Mouse (Mus musculus): ENCODE measurements around the gene Cdc25b. TPM values are rescaled to one million over a fixed set of nuclear protein-coding genes. Genes with fewer than 3 reads are reported as not detected.

Gene Cdc25b
- total and polyA plus RNA-seq, 3 experiments: 12.6 to 34.5 TPM; not detected in 1

GRCm38 (mm10) chr2:131178828-131179245 lies 7.9 kb upstream of the Cdc25b start:
- no peak for TF ChIP-seq TAL1 (IDR thresholded peaks at IDR 0.05; ENCODE audit: low read length)
- no peak for TF ChIP-seq POLR2AphosphoS5 (IDR thresholded peaks at IDR 0.05; ENCODE audit: borderline replicate concordance, low read depth, low read length)
- no peak for TF ChIP-seq E2F4 (IDR thresholded peaks at IDR 0.05; ENCODE audit: borderline replicate concordance, low read depth, low read length)
- no peak for TF ChIP-seq USF2 (IDR thresholded peaks at IDR 0.05; ENCODE audit: borderline replicate concordance in 1 of 2, insufficient read depth in 1 of 2, low read depth in 1 of 2, low read length in 2 of 2)
- Histone ChIP-seq H3K27ac (ENCODE audit: control insufficient read depth, low read depth, low read length) (no peak overlapping the region), H3K9ac (ENCODE audit: control insufficient read depth, low read depth, low read length, poor library complexity, severe bottlenecking) (peak overlapping the region; percentile 86), H3K9me3 (replicated peaks; ENCODE audit: insufficient read depth, low read length) (no peaks in the 10 kb centered on the region), H3K4me3 (ENCODE audit: control insufficient read depth in 1 of 2, insufficient read depth in 1 of 2, low read depth in 2 of 2, low read length in 2 of 2) (peak overlapping the region; percentile 88 to 91), H3K4me1 (ENCODE audit: control insufficient read depth in 1 of 2, insufficient read depth in 2 of 2, low read length in 2 of 2) (peaks cover 0 to 28% of the 10 kb centered on the region in 2 experiments; a peak in 2 of 4 replicates), H3K79me2 (ENCODE audit: control insufficient read depth, insufficient read depth, low read length, poor library complexity) (peaks cover 16% of the 10 kb centered on the region), H3K27me3 (ENCODE audit: control insufficient read depth in 1 of 2, insufficient read depth in 2 of 2, low read length in 2 of 2) (no peaks in the 10 kb centered on the region), H3K36me3 (ENCODE audit: control insufficient read depth in 1 of 2, insufficient read depth in 2 of 2, low read length in 2 of 2) (peaks cover 0 to 7% of the 10 kb centered on the region in 2 experiments; a peak in 2 of 4 replicates)
- DNase-seq (ENCODE audit: low read depth, low spot score): no peak

DNA sequence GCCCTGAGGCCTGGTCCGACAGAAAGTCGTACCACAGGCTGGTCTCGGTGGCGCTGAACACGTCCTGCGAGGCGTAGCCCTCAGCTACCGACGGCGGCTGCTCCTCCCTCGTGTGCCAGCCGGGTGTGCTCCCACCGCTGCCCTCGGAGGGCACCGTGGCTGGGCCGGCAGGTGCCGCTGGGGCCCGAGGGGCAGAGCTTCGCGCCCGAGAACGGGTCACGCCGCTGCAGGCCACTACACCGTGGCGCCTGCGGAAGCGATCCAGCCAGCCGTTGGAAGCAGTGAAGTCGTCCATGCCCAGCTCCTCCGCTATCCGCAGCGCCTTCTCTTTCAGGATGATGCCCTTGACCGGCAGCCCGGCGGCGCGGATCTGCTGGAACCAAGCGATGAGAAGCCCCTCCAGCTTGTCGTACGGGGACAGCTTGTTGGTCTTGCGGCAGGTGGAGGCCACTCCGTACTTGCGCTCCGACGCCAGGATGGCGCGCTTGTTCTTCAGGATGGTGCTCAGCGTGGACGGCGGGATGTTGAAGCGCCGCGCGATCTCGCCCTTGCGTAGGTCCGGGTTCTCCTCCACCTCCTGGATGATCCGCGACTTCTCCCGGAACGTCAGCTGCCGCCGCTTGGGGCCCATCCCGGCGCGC lies 7.4 kb upstream of the Cdc25b start:
- Histone ChIP-seq H3K36me3 (ENCODE audit: control insufficient read depth in 1 of 2, insufficient read depth in 2 of 2, low read length in 2 of 2) (peaks cover 0 to 7% of the 10 kb centered on the region in 2 experiments; a peak in 2 of 4 replicates), H3K9me3 (replicated peaks; ENCODE audit: insufficient read depth, low read length) (no peaks in the 10 kb centered on the region), H3K4me1 (ENCODE audit: control insufficient read depth in 1 of 2, insufficient read depth in 2 of 2, low read length in 2 of 2) (peaks cover 0 to 28% of the 10 kb centered on the region in 2 experiments; a peak in 2 of 4 replicates), H3K9ac (ENCODE audit: control insufficient read depth, low read depth, low read length, poor library complexity, severe bottlenecking) (peak overlapping the region; percentile 86), H3K27me3 (ENCODE audit: control insufficient read depth in 1 of 2, insufficient read depth in 2 of 2, low read length in 2 of 2) (no peaks in the 10 kb centered on the region), H3K79me2 (ENCODE audit: control insufficient read depth, insufficient read depth, low read length, poor library complexity) (peaks cover 16% of the 10 kb centered on the region), H3K27ac (ENCODE audit: control insufficient read depth, low read depth, low read length) (peak overlapping the region; percentile 38; the same call in 1 of the 2 replicates), H3K4me3 (ENCODE audit: control insufficient read depth in 1 of 2, insufficient read depth in 1 of 2, low read depth in 2 of 2, low read length in 2 of 2) (peak overlapping the region; percentile 88 to 91)
- DNase-seq (ENCODE audit: low read depth, low spot score): peak; percentile 84
- TF ChIP-seq CTCF (IDR thresholded peaks at IDR 0.05 in 2 of 3, conservative IDR thresholded peaks at IDR 0.05 in 1 of 3; ENCODE audit: control insufficient read depth in 1 of 3, insufficient read depth in 1 of 3, low read depth in 2 of 3, low read length in 3 of 3, poor library complexity in 1 of 3, severe bottlenecking in 1 of 3) (no peak), GABPA (IDR thresholded peaks at IDR 0.05; ENCODE audit: low read depth, low read length) (no peak), NELFE (IDR thresholded peaks at IDR 0.05; ENCODE audit: low read depth, low read length) (no peak), BHLHE40 (IDR thresholded peaks at IDR 0.05; ENCODE audit: borderline replicate concordance, low read depth, low read length) (no peak), E2F4 (IDR thresholded peaks at IDR 0.05; ENCODE audit: borderline replicate concordance, low read depth, low read length) (0 out of 2 replicates have a peak, but pooled peaks have one; percentile 12), POLR2A (IDR thresholded peaks at IDR 0.05; ENCODE audit: control insufficient read depth in 1 of 2, insufficient read depth in 1 of 2, low read depth in 1 of 2, low read length in 2 of 2, poor library complexity in 1 of 2) (peak in 1 of 2 experiments; percentile 46; a peak in 2 of 4 replicates), ZMIZ1 (IDR thresholded peaks at IDR 0.05; ENCODE audit: low read depth, low read length) (no peak), MAZ (IDR thresholded peaks at IDR 0.05; ENCODE audit: low read depth, low read length) (0 out of 2 replicates have a peak, but pooled peaks have one; percentile 5), MAX (IDR thresholded peaks at IDR 0.05; ENCODE audit: low read length) (0 out of 2 replicates have a peak, but pooled peaks have one; percentile 19), SIN3A (IDR thresholded peaks at IDR 0.05; ENCODE audit: low read length) (no peak; the same call in 1 of the 2 replicates), MXI1 (IDR thresholded peaks at IDR 0.05; ENCODE audit: low read depth, low read length) (0 out of 2 replicates have a peak, but pooled peaks have one; percentile 35), POLR2AphosphoS5 (IDR thresholded peaks at IDR 0.05; ENCODE audit: borderline replicate concordance, low read depth, low read length) (no peak), HCFC1 (IDR thresholded peaks at IDR 0.05; ENCODE audit: low read depth, low read length) (peak; percentile 26; the same call in 1 of the 2 replicates), TBP (IDR thresholded peaks at IDR 0.05; ENCODE audit: low read depth, low read length) (no peak; the same call in 1 of the 2 replicates)
